Mouse (Mus musculus): ENCODE measurements around the gene Sebox. TPM values are rescaled to one million over a fixed set of nuclear protein-coding genes. Genes with fewer than 3 reads are reported as not detected.
A peak's percentile ranks its signal among the peaks of the same experiment; 100 is the strongest.

Sebox gene
- polyA plus RNA-seq, 1 experiment, result not detected

- H3K36me3 ChIP-seq (ENCODE audit: control insufficient read depth, insufficient read depth, low read length), result no peaks in the 10 kb centered on the region
- peaks cover 10% of the 10 kb centered on the region for H3K4me1 ChIP-seq (ENCODE audit: control insufficient read depth, insufficient read depth, low read length)
- peak within 1 kb of the TSS; percentile 73 for H3K4me3 ChIP-seq (ENCODE audit: control insufficient read depth, low read depth, low read length)
- H3K27me3 ChIP-seq (ENCODE audit: control insufficient read depth, insufficient read depth, low read length), result no peaks in the 10 kb centered on the region
- H3K27ac ChIP-seq (ENCODE audit: control insufficient read depth, insufficient read depth, low read depth, low read length), result no peak within 1 kb of the TSS
- TF ChIP-seq CTCF (IDR thresholded peaks at IDR 0.05; ENCODE audit: control insufficient read depth, insufficient read depth, insufficient replicate concordance, low read depth, low read length) (no peak), POLR2A (IDR thresholded peaks at IDR 0.05; ENCODE audit: control insufficient read depth, low read depth, low read length) (no peak)
These were observed 5.4 kb upstream of the Sebox start, which contains the start of gene Sarm1 for GRCm38 (mm10) chr11:78497544-78498522. Gene Sarm1 (minus strand): TSS chr11:78497754.

DNA sequence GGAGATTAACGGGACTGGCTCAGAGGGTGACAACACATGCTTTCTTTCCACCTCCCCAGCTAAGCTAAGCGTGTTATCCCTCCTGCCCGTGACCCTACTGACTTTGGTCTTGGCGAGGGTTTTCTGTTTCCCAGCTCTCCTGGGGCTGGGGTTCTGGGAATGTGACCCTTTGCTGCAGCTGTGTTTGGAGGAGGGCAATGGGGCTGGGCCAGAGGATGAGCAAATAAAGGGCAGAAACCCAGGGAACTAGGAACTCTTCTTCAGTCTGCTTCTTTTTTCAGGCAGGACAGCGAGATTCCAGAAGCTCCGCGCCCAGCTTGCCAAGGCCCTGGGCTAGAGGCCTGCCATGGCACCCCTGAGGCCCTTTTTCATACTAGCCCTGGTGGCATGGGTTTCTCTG, 4.2 kb upstream of the Sebox start, which contains the start of gene Vtn:
Gene Vtn, plus strand, starts transcription at position 88 of the 400 bp plus-strand sequence.
- H3K27me3 ChIP-seq (ENCODE audit: control insufficient read depth, insufficient read depth, low read length), result no peaks in the 10 kb centered on the region
- H3K27ac ChIP-seq (ENCODE audit: control insufficient read depth, insufficient read depth, low read depth, low read length), result no peak within 1 kb of the TSS
- TF ChIP-seq POLR2A (IDR thresholded peaks at IDR 0.05; ENCODE audit: control insufficient read depth, low read depth, low read length) (no peak), CTCF (IDR thresholded peaks at IDR 0.05; ENCODE audit: control insufficient read depth, insufficient read depth, insufficient replicate concordance, low read depth, low read length) (no peak)
- H3K4me1 ChIP-seq (ENCODE audit: control insufficient read depth, insufficient read depth, low read length), result peaks cover 10% of the 10 kb centered on the region
- no peaks in the 10 kb centered on the region for H3K36me3 ChIP-seq (ENCODE audit: control insufficient read depth, insufficient read depth, low read length)
- H3K4me3 ChIP-seq (ENCODE audit: control insufficient read depth, low read depth, low read length), result peak within 1 kb of the TSS; percentile 49; the same call in 1 of the 2 replicates

- no peak overlapping the region for H3K27ac ChIP-seq (ENCODE audit: control insufficient read depth, insufficient read depth, low read depth, low read length)
- H3K27me3 ChIP-seq (ENCODE audit: control insufficient read depth, insufficient read depth, low read length), result no peaks in the 10 kb centered on the region
- TF ChIP-seq POLR2A (IDR thresholded peaks at IDR 0.05; ENCODE audit: control insufficient read depth, low read depth, low read length) (no peak), CTCF (IDR thresholded peaks at IDR 0.05; ENCODE audit: control insufficient read depth, insufficient read depth, insufficient replicate concordance, low read depth, low read length) (no peak)
- peaks cover 10% of the 10 kb centered on the region for H3K4me1 ChIP-seq (ENCODE audit: control insufficient read depth, insufficient read depth, low read length)
- no peaks in the 10 kb centered on the region for H3K36me3 ChIP-seq (ENCODE audit: control insufficient read depth, insufficient read depth, low read length)
- no peak overlapping the region for H3K4me3 ChIP-seq (ENCODE audit: control insufficient read depth, low read depth, low read length)
These were observed 3.7 kb upstream of the Sebox start for GRCm38 (mm10) chr11:78499543-78499942.

- Histone ChIP-seq H3K27ac (ENCODE audit: control insufficient read depth, insufficient read depth, low read depth, low read length) (no peak overlapping the region), H3K27me3 (ENCODE audit: control insufficient read depth, insufficient read depth, low read length) (no peaks in the 10 kb centered on the region), H3K36me3 (ENCODE audit: control insufficient read depth, insufficient read depth, low read length) (no peaks in the 10 kb centered on the region), H3K4me1 (ENCODE audit: control insufficient read depth, insufficient read depth, low read length) (peaks cover 10% of the 10 kb centered on the region), H3K4me3 (ENCODE audit: control insufficient read depth, low read depth, low read length) (no peak overlapping the region)
- no peak for TF ChIP-seq CTCF (IDR thresholded peaks at IDR 0.05; ENCODE audit: control insufficient read depth, insufficient read depth, insufficient replicate concordance, low read depth, low read length)
These were observed 2.5 kb upstream of the Sebox start for GRCm38 (mm10) chr11:78500623-78501202.

GRCm38 (mm10) chr11:78501529-78501928, 1.7 kb upstream of the Sebox start:
- Histone ChIP-seq H3K4me3 (ENCODE audit: control insufficient read depth, low read depth, low read length) (no peak overlapping the region), H3K27ac (ENCODE audit: control insufficient read depth, insufficient read depth, low read depth, low read length) (no peak overlapping the region), H3K4me1 (ENCODE audit: control insufficient read depth, insufficient read depth, low read length) (peaks cover 10% of the 10 kb centered on the region), H3K27me3 (ENCODE audit: control insufficient read depth, insufficient read depth, low read length) (no peaks in the 10 kb centered on the region), H3K36me3 (ENCODE audit: control insufficient read depth, insufficient read depth, low read length) (no peaks in the 10 kb centered on the region)
- TF ChIP-seq CTCF (IDR thresholded peaks at IDR 0.05; ENCODE audit: control insufficient read depth, insufficient read depth, insufficient replicate concordance, low read depth, low read length) (no peak), POLR2A (IDR thresholded peaks at IDR 0.05; ENCODE audit: control insufficient read depth, low read depth, low read length) (no peak)

GRCm38 (mm10) chr11:78505430-78505829, 2.2 kb downstream of the Sebox start:
- TF ChIP-seq POLR2A (IDR thresholded peaks at IDR 0.05; ENCODE audit: control insufficient read depth, low read depth, low read length) (no peak), CTCF (IDR thresholded peaks at IDR 0.05; ENCODE audit: control insufficient read depth, insufficient read depth, insufficient replicate concordance, low read depth, low read length) (no peak)
- Histone ChIP-seq H3K27ac (ENCODE audit: control insufficient read depth, insufficient read depth, low read depth, low read length) (no peak overlapping the region), H3K4me1 (ENCODE audit: control insufficient read depth, insufficient read depth, low read length) (peaks cover 4% of the 10 kb centered on the region), H3K36me3 (ENCODE audit: control insufficient read depth, insufficient read depth, low read length) (peaks cover 3% of the 10 kb centered on the region; the same call in 1 of the 2 replicates), H3K27me3 (ENCODE audit: control insufficient read depth, insufficient read depth, low read length) (no peaks in the 10 kb centered on the region), H3K4me3 (ENCODE audit: control insufficient read depth, low read depth, low read length) (no peak overlapping the region)

- Histone ChIP-seq H3K27ac (ENCODE audit: control insufficient read depth, insufficient read depth, low read depth, low read length) (no peak overlapping the region), H3K4me1 (ENCODE audit: control insufficient read depth, insufficient read depth, low read length) (peaks cover 8% of the 10 kb centered on the region), H3K36me3 (ENCODE audit: control insufficient read depth, insufficient read depth, low read length) (peaks cover 3% of the 10 kb centered on the region), H3K4me3 (ENCODE audit: control insufficient read depth, low read depth, low read length) (no peak overlapping the region), H3K27me3 (ENCODE audit: control insufficient read depth, insufficient read depth, low read length) (no peaks in the 10 kb centered on the region)
- TF ChIP-seq CTCF (IDR thresholded peaks at IDR 0.05; ENCODE audit: control insufficient read depth, insufficient read depth, insufficient replicate concordance, low read depth, low read length) (no peak), POLR2A (IDR thresholded peaks at IDR 0.05; ENCODE audit: control insufficient read depth, low read depth, low read length) (no peak)
These were observed 5.9 kb downstream of the Sebox start for GRCm38 (mm10) chr11:78509148-78509547.
